Mouse (Mus musculus): ENCODE measurements around the gene Sp100. TPM values are rescaled to one million over a fixed set of nuclear protein-coding genes. Genes with fewer than 3 reads are reported as not detected.
"Not testable (repeated sequence)": the region's sequence is repeated elsewhere in the genome, so short reads cannot be mapped to it uniquely, and the experiment has no call there.

The Sp100 gene
- total RNA-seq (2021), result 10 to 100 TPM in 1 of 2 experiments, 1 to 10 TPM in 1; 7.4 to 10.5 TPM

GRCm38 (mm10) chr1:85649881-85650280 lies at the start of gene Sp100:
Sp100 (plus strand) TSS chr1:85649988.
- intact Hi-C loops (cut with DNase I), result not testable (repeated sequence)
- DNase-seq, result peak; percentile 17 to 27

GRCm38 (mm10) chr1:85600078-85600477 lies 49.7 kb upstream of the Sp100 start, which contains the start of gene Sp140:
Sp140 (plus strand) TSS chr1:85600378.
- intact Hi-C loops (cut with DNase I); DNase-seq: not testable (repeated sequence)

- peak; percentile 26 for DNase-seq
- intact Hi-C loops (cut with DNase I), result not testable (repeated sequence)
Observed at GRCm38 (mm10) chr1:85600794-85601193, 49.0 kb upstream of the Sp100 start.

GRCm38 (mm10) chr1:85604341-85604740 lies 45.4 kb upstream of the Sp100 start:
- intact Hi-C loops (cut with DNase I); DNase-seq: not testable (repeated sequence)

GRCm38 (mm10) chr1:85608361-85608760 lies 41.4 kb upstream of the Sp100 start:
- intact Hi-C loops (cut with DNase I); DNase-seq: not testable (repeated sequence)

GRCm38 (mm10) chr1:85610581-85610980 lies 39.2 kb upstream of the Sp100 start:
- DNase-seq; intact Hi-C loops (cut with DNase I): not testable (repeated sequence)

GRCm38 (mm10) chr1:85615096-85615495 lies 34.7 kb upstream of the Sp100 start:
- intact Hi-C loops (cut with DNase I), result not testable (repeated sequence)

GRCm38 (mm10) chr1:85615819-85616218 lies 34.0 kb upstream of the Sp100 start:
- intact Hi-C loops (cut with DNase I); DNase-seq: not testable (repeated sequence)

More at GRCm38 (mm10) chr1:85615096-85615495, 34.7 kb upstream of the Sp100 start:
- DNase-seq, result not testable (repeated sequence)

- intact Hi-C loops (cut with DNase I), result not testable (repeated sequence)
Observed at GRCm38 (mm10) chr1:85617161-85617560, 32.6 kb upstream of the Sp100 start.

GRCm38 (mm10) chr1:85618689-85619088 lies 31.1 kb upstream of the Sp100 start:
- DNase-seq; intact Hi-C loops (cut with DNase I): not testable (repeated sequence)

More at GRCm38 (mm10) chr1:85617161-85617560, 32.6 kb upstream of the Sp100 start:
- DNase-seq, result not testable (repeated sequence)

GRCm38 (mm10) chr1:85636936-85637335 lies 12.9 kb upstream of the Sp100 start:
- intact Hi-C loops (cut with DNase I); DNase-seq: not testable (repeated sequence)

- DNase-seq; intact Hi-C loops (cut with DNase I): not testable (repeated sequence)
Observed at GRCm38 (mm10) chr1:85638144-85638543, 11.6 kb upstream of the Sp100 start.

- DNase-seq; intact Hi-C loops (cut with DNase I): not testable (repeated sequence)
Observed at GRCm38 (mm10) chr1:85650524-85650923, 736 bp downstream of the Sp100 start.

GRCm38 (mm10) chr1:85651770-85652275 lies 2.0 kb downstream of the Sp100 start:
- DNase-seq; intact Hi-C loops (cut with DNase I): not testable (repeated sequence)

GRCm38 (mm10) chr1:85657211-85657610 lies 7.4 kb downstream of the Sp100 start:
- intact Hi-C loops (cut with DNase I); DNase-seq: not testable (repeated sequence)

- intact Hi-C loops (cut with DNase I), result no loop called here
- DNase-seq, result no peak
Observed at GRCm38 (mm10) chr1:85664266-85664665, 14.5 kb downstream of the Sp100 start.

- DNase-seq, result no peak
- intact Hi-C loops (cut with DNase I), result no loop called here
Observed at GRCm38 (mm10) chr1:85680226-85680625, 30.4 kb downstream of the Sp100 start.

GRCm38 (mm10) chr1:85686666-85687065 lies 36.9 kb downstream of the Sp100 start:
- no peak for DNase-seq
- intact Hi-C loops (cut with DNase I), result no loop called here

GRCm38 (mm10) chr1:85687346-85687745 lies 37.6 kb downstream of the Sp100 start:
- intact Hi-C loops (cut with DNase I), result no loop called here
- no peak for DNase-seq

- no peak for DNase-seq
- intact Hi-C loops (cut with DNase I), result no loop called here
Observed at GRCm38 (mm10) chr1:85690544-85690943, 40.8 kb downstream of the Sp100 start.

GRCm38 (mm10) chr1:85692281-85692680 lies 42.5 kb downstream of the Sp100 start:
- intact Hi-C loops (cut with DNase I), result no loop called here
- DNase-seq, result no peak

- intact Hi-C loops (cut with DNase I), result no loop called here
- no peak for DNase-seq
Observed at GRCm38 (mm10) chr1:85693280-85693679, 43.5 kb downstream of the Sp100 start.

GRCm38 (mm10) chr1:85695646-85696045 lies 45.9 kb downstream of the Sp100 start:
- intact Hi-C loops (cut with DNase I), result no loop called here
- no peak for DNase-seq

All from heart, postnatal 10 days (tissue).